Mouse (Mus musculus) lung, postnatal 0 days (tissue): ENCODE data around the gene Apobec3.

ENCODE experiments used
- CTCF ChIP-seq: IDR thresholded peaks from 2 replicates; pipeline ENCODE4 v1.5.1; 2016; ENCODE audit warnings: antibody characterized with exemption, mild to moderate bottlenecking
- EP300 ChIP-seq: IDR thresholded peaks from 2 replicates; pipeline ENCODE4 v1.6.1; 2016; ENCODE audit warnings: antibody characterized with exemption, mild to moderate bottlenecking, control low read depth

DNA sequence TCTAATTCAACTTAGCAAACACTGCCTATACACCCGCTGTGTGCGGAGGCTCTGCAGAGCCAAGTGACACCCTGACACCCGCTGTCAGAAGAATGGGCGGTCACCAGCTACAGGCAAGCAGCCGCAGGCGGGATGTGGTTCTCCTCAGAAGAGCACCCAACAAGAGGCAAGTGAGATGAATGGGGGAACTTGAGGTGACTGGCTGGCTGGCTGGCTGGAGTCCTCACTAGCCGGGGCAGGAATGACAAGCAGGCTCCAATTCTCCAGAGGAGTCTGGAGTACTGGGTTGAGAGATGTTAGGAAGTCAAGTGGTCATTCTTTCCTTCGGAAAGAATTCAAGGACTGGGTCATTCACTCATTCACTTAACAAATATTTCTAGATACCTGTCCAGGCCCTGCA, 65.1 kb downstream of the Apobec3 start:
- peak; percentile 99 for TF ChIP-seq EP300
- TF ChIP-seq CTCF, result no peak
